Mouse (Mus musculus) cortical plate, adult 2 months (tissue): ENCODE data around the gene Xkr8.

Source experiments
- CTCF ChIP-seq: fragments of 200-500 bp; IDR thresholded peaks from 2 replicates; pipeline ENCODE4 v1.5.1; 2011; ENCODE audit warnings: mild to moderate bottlenecking, control low read depth, low read length; ENCODE audit not compliant: insufficient read depth; ENCODE audit errors: extremely low read depth
- POLR2A ChIP-seq: fragments of 200-500 bp; IDR thresholded peaks from 2 replicates; pipeline ENCODE4 v1.6.1; 2011; ENCODE audit warnings: mild to moderate bottlenecking, low read length, control low read depth; ENCODE audit not compliant: insufficient read depth; ENCODE audit errors: extremely low read depth

DNA sequence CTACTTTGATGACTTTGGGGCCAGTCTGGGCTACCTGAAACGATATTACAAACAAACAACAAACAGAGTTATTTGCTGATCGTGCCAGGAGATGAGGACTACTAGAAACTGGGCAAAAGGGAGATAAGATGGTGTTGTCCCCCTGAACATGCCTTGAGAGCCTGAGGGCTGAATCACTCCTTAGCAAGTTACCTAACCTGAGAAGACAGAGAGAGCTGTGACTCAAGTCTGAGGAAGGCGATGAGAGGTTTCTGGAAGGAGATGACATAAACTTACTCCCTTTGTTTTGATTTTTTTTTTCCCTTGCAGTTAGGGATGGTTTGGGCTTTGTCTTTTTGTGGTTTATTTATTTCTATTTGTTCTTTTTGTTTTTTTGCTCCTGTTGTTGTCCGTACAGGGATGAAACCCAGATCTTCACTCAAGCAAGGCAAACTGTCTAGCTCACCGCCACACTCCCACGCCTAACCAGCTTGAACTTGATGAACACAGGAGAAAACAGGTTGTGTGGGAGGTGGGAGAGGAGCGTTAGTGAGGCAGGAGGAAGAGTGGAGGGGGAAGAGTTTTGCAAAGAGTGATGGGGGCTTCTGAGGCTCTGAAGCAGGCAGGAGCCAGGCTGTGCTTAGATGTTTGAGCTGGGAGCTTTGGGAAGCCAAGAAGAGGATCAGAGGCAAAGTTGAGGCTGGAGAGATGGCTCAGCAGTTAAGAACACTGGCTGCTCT lies 25.4 kb upstream of the Xkr8 start:
- TF ChIP-seq CTCF (no peak), POLR2A (no peak)
